Mouse (Mus musculus): ENCODE measurements at regions not wholly inside any gene's neighbourhood (a gene's known extent, or its start where the extent isn't known, plus 50 kb on each side); places are given as distances from the start of the nearest gene placed in this dataset.
"Not testable (repeated sequence)": the region's sequence is repeated elsewhere in the genome, so short reads cannot be mapped to it uniquely, and the experiment has no call there.

DNA sequence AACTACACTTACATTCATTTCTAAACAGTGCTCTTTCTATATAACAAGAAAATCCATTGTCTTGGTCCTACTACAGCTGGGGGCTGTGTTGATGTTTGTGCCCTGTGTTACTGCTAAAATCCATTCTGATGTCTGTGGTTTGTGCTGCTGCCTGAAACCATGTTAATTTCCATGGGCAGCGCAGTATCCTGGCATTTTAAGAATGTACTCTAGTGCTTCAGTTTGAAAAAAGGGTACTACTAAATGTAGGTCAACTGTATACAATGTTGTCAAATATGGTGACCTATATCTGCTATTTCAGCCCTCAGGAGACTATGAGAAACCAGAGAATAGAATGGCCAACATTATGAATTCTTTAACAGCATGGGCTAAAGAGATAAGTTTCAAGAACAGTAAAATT, 1052.2 kb downstream of the Hace1 start:
- no peak for DNase-seq

DNA sequence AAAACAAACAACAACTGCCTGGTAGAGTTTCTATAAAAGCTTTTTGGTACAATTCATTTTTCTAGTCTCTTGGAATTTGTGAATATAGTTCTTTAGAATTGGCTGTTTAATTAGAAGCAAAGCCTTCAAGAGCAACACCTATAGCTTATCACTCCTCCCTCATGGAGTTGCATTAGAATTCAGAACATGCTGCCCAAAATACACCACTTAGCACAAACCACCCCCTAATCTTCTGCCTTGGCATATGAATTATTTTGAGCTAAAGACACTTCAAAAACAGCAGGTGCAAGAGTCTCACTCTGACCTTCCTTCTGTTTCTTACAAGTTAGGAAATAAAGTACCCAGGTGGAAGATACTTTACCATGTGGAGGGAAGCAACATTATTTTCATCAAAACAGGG, 1085.4 kb downstream of the Hace1 start:
- no peak for DNase-seq

DNA sequence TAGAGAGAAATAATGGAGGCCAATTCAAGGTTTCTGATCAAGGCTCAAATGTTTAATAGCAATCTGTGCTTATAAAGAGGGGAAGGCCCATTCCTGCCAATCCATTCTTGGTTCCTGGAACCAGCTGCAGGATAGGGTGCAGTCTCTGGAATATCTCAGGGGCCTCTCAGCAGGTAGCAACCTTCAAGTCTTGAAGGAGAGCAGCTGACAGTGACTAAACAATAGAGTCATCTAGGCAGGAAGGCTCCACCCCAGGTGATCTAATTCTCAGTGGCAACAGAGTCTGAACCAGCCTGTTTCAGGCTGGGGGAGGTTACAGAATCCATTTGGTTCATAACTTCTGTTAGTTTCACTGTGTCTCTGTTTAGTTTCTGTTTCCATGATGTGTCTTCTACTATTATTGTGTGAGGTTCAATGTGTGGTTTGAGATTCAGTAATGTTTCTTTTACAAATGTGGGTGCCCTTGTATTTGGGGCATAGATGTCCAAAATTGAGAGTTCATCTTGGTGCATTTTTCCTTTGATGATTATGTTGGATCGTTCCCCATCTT, 1112.3 kb downstream of the Hace1 start:
- DNase-seq: not testable (repeated sequence)

DNA sequence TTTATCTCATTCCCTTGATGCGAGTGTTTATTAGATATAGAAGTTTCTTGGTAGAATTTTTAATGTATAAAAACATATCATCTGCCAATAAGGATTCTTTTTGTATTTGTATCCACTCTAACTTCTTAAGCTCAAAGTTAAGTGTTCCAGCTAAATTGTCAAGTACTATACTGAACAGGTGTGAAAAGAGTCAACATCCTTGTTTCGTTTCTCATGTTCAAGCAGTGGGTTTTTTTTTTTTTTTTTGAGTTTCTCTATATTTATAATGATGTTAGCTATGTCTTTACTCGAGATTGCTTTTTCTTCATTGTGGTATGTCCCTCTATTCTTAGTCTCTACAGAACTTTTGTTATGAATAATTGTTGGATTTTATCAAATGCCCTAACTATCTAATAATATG, 1115.0 kb downstream of the Hace1 start:
- no peak for DNase-seq

DNA sequence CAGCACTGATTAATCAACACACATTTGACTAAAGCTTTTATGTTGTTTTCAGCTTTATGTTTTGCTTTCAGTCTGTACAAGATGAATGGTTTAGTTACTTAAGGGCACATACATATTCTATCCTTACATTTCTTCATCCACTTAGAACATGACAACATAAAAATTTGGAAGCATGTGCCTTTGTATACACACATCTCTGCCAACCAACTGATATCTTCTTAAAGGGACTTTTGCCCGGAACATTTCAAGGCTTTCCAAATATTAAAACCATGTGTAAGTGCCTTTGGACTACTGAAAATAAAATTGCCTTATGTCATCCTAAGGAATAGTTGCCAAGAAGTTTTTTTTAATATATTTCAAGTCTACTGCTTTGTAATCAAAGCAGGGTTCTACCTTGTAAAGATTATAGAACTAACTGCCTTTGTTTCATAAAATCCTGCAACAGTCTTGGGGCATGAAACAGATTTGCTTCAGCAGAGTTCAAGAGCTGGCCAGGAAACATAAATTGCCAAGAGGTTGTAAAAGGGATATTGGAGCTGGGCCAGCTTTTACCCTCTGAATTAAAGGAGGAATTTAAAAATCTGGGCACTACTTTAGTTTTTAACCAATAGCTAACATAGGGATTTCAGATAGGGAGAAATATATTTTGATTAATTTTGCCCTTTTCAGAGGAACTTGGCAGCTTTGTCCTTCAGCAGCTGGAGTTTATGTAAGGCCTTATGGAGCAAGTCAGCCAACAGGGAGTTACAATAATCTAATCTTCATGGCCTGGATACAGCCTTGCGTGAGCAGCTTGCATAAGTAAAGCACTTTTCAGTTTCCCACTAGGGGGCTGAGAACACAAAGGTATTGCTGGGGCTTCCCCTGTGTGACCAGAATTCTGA, 1120.0 kb downstream of the Hace1 start:
- peak; percentile 12 for DNase-seq

DNA sequence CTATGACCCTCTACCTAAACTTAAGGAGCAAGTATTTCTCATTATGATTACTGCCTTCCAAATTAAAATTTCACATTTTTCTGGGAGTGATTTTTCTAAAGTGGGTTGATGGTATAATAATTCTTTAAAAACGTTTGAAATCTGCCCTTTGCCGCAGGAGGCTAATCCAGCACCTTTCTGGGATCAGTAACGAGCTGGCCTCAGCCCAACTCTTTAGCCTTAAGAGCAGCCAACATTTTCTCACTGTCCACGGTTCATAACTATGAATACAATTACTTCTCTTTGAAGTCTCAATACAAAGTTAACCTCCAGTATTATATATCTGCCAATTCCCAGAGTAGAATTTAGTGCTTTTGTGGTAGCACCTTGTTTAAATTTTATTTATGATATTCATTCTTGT, 1123.6 kb downstream of the Hace1 start:
- DNase-seq: no peak

DNA sequence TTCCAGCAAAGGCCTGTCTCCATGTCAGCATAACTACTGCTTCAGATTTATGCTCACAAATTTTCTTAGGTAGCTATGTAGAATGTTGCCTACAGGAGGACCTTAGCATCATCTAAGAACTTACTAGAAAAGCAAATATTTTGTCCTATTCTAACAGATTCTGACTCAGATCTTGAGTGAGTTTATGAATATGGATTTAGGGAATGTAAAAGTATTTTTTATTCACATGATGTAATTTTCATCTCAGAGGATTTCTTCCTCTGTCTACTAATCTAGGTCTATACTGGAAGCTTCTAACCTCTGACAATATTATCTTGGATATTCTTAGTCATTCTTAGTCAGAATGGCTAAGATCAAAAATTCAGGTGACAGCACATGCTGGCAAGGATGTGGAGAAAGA, 1130.4 kb downstream of the Hace1 start:
- DNase-seq: not testable (repeated sequence)

DNA sequence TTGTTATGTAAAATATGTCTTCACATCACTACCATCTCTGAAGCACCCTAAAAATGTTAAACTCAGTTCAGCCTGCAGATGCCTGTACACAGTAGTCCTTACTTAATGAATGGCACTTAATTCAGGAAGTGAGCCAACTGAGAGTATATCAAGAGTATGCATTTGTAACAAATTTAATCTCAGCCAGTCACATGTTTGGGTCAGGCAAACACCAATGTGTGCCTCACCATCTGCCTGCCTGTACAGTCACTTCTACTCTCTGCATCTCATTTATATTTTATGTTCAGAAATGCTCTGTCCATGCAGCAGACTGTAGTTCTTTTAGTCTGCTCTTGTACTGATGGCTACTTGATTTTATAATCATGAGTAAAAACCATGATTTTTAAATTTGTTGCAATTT, 1135.1 kb downstream of the Hace1 start:
- DNase-seq: no peak

DNA sequence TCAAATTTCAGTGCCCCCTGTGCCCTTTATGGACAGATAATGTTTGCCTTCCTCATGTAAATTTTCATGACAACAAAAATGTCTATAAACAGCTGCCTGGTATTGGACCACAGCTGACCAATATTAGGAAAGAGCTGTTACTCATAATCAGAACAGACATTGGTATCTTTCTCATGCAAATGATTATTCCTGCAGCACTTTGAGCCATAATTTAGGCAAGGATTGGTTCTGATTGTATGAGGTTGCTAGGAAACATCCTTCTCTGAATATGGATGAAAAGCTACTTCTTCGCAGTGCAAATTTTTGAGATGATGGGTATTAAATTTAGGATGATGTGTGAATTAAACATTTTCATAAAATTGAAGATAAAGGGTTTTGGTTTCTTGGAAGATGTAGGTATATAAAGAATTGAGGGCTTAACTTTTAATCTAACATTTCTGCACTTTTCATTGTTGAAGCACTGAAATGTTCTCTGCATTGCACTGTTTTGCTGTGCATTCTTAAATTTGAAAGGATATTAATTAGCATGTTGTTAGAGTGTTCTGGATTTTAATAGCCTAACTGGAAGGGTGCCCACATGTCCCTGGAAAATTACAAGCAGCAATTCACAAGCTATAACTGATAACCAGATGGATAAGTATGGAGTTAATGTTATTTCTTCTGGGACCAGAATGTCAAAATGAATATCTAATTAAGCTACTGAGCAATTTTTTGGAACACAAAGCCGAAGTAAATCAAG, 1140.9 kb downstream of the Hace1 start:
- no peak for DNase-seq

DNA sequence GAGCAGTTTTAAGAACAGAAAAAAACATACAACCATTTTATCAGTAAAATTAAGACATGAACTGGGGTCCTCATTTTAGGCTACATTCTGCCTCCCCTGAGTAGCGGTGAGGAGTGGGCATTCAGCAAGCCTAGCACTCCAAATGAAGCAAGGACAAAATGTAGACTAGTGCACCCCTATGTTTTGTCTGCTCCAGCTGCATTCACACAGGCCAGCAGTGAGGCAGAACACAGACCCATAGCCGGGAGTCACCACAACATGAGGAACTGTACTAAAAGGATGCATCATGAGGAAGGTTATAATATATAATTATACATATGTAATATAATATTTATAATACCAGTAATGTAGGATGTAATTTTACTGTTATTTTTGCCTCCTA, 1141.5 kb downstream of the Hace1 start:
- no peak for DNase-seq

DNA sequence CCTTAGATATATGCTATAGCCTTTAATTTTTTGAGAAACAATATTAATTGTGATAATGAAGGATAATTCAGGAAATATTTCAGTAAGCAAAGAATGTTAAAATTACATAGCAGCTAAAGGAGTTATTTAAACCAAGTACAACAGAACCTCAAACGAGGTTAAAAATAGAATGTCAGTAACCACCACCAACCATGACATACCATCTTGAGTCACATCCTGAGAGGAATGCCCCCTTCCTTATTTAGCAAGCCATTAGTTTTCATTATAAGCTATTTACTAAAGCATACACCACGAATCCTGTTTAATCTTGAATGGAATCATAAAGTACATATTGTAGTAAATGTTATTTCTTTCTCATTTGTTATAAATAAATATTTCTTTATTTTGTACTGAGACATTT, 1146.0 kb downstream of the Hace1 start:
- no peak for DNase-seq

DNA sequence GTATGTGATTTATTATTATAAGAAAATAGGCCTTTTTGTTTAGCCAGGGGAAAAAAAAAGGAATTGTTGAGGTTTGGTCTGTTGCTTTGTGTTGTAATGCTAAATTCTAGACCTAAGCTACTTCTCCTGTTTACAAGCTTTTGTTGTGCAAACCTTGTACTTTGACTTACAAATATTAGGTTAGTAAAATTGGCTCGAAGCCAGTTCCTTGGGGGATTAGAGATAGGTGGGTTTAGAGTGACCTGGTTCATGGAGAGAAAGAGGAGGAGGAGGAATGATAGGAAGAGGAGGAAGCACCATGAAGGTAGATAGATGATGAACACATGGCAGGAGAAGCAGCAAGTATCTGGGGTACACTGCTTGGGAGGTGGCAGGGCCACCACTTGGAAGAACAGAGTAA, 1153.0 kb downstream of the Hace1 start:
- no peak for DNase-seq

DNA sequence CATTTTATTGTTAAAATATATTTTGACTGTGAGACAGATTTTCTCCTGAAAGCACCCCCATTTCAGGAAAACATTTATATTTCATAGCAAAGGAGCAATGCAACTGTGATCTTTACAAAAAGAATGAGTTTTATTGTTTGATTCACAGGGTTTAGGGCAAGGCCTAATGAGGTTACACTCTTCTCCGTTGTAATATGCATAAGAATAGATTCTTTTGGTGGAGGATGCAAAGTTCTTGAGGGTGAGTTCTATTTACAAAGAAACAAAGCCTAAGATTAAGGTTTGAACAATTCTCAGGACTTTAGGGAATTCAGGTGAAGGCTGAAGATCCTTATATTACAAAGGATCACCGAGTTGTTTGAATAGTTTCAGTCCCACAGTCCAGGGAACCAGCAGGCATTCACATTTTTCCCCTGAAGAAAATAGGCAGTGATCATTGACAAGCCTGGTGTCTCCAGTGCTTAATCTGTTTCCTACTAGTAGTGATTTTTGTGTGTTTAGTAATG, 1156.2 kb downstream of the Hace1 start:
- no peak for DNase-seq

DNA sequence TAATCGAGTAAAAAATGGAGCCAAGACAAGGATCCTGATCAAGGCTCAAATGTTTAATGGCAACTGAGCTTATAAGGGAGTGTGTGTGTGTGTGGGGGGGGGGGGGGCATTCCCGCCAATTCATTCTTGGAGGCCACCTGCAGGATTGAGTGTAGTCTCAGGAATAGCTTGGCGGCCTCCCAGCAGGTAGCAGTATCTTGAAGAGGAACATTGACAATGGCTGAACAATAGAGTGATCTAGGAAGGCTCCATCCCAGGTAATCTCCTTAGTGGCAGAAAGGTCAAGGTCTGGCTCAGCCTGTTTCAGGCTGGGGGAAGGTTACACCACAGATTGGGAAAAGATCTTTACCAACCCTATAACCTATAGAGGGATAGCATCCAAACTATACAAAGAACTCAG, 1163.5 kb downstream of the Hace1 start:
- no peak for DNase-seq

DNA sequence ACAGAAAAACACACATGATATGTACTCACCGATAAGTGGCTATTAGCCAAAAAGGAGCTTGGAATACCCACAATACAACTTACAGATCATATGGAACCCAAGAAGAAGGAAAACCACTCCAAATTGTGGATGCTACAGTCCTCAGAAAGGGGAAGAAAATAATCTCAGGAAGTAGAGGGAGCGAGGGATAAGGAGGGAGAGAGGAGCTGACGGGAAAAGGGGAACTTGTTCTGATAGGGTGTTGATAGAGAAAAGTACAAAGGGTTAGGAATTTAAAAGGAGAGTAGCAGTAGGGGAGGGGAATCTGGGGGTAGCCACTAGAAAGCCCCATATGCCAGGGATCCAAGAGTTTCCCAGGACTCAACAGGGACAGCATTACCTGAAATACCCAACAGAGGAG, 1164.5 kb downstream of the Hace1 start:
- DNase-seq: no peak

DNA sequence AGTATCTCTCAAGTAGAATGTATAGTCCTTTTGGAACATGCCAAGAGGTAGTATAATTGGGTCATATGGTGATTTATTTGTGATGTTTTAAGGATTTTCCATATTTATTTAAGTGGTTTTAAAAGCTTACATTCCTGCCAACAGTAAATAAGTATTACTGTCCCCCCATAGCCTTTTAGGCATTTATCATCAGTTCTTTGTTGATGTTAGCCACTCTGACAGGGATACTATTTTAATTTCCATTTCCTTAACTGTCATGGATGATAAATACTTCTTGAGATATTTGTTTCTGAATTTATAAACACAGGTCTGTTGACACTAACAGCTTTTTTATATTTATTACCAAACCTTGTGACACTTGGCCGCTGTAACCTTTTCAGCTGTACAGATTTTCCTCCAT, 1183.3 kb downstream of the Hace1 start:
- DNase-seq: no peak

DNA sequence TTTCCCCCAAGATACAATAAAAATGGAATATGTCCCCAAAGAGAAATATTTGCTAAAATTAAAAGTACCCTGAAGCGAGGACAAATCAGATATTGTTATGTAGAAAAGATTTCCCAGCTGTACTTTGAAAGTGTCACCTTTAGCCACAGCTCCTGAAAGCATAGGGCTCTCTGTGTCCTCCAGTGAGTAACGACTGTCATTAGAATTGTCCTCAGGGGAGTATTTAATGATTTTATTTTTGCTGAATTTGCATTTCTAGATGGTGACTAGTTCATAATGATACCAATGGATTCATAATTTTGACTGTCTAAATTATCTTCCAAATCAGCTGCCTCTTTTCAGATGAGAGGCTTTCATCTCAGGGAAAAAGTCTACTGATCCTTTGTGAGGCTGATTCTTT, 1201.1 kb downstream of the Hace1 start:
- DNase-seq: no peak

DNA sequence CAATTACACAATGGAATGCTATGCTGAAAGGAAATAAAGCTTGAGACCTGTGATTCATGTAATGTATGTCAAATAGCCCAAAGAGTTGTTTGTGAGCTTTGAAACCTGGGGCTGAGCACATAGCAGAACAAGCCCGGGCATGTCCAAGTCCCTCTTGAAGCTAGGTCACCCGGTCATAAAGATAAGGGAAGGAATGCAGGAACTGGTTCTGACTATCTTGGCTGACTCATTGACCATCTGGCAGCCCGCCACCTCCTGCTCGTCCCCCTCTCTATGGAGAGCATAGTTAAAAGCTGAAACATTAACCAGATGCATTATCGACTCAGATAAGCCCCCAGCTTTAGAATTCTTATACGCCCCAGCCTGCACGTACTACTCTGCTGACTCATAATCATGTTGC, 1208.1 kb downstream of the Hace1 start:
- DNase-seq: not testable (repeated sequence)

DNA sequence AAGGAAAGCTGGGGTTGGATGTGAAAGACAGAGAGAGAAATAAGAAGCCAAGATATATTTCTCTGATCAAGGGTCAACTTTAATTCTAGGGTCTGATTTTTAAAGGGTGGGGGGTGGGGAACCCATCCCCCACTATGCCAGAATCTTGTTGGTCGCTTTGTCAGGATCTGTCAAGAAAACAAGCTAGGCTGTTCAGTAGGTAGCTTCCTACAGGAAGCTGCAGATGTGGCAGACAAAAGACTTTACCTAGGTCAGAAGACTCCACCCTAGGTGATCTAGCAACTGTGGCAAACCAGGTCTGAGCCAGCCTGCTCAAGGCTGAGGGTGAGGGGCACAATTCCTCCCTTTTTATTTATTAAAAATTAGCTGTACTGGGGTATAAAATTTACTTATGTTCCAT, 1236.6 kb downstream of the Hace1 start:
- DNase-seq: no peak

DNA sequence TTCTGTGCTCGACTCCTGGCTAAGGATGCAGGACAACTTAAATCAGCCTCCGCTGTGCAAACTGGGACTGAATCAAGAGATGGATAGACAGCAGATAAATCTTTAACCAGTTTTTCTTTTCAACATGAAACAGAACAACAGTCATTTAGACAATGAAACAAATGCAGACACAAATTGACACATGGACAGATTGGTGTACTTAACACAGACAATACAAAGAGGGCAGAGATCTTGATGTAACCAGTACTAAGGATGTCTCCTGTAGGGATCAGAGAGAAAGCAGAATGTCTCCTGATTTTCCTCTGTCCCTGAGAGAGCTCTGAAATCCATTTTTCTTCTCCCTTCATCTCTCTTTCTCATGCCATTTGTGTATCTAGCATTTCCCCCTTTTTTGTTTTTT, 1241.5 kb downstream of the Hace1 start:
- no peak for DNase-seq

DNA sequence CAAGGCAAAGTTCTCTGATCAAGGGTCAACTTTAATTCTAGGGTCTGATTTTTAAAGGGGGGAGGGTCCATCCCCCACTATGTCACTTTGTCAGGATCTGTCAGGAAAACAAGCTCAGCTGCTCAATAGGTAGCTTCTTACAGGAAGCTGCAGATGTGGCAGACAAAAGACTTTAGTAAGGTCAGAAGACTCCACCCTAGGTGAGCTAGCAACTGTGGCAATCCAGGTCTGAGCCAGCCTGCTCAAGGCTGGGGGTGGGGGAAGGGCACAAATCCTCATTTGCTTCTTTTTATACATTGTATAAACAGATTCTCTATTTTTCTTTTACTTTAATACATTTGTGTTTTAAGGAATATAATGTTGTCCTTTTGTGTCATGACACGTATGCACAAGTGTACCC, 1242.3 kb downstream of the Hace1 start:
- no peak for DNase-seq

DNA sequence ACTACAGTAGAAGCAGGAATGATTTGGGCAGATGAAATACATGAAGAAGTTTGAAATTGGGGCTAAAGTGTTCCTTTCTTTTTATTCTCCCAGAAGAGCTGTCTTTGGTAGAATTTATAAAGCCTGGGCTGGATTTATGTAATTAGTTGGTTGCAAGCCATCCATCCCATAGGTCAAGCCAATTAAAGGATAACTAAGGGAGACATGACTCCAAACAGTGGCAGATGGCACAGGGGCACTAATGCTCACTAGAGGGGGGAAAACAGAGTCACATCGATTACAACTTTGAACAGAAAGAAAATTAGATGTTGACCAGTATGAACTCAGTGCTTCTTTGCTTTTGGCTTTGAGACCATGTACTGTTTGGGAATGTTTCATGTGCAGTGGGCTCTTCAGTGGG, 1246.2 kb downstream of the Hace1 start:
- no peak for DNase-seq

DNA sequence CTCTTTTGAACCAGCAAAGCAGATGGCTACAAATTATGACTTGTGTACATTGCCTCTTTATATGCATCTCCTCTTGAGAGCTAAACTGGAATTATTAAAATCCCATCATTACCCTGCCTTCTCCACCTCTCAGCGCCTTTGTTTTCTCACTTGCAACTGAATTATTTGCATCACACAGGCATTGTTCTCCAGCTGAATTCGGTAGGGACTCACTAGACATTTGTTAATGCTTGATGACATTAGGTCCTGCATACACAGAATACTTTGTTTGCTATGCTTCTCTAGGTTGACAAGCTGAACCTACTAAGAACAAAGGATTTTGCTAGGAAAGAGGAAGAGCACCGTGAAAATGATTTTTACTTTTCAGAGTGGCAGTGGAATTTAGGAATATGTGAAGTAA, 1248.4 kb downstream of the Hace1 start:
- DNase-seq: no peak
